Mouse (Mus musculus) small intestine, adult 2 months (tissue): ENCODE data around the gene Gm4869.

Source experiments
- CTCF ChIP-seq: fragments of 200-500 bp; IDR thresholded peaks from 2 replicates; pipeline ENCODE4 v1.5.1; 2012; ENCODE audit warnings: low read depth, mild to moderate bottlenecking, control low read depth, inconsistent platforms, low read length, moderate library complexity, mixed read lengths; ENCODE audit not compliant: insufficient replicate concordance, insufficient read length; ENCODE audit errors: extremely low read depth
- POLR2A ChIP-seq: fragments of 200-500 bp; IDR thresholded peaks from 2 replicates; pipeline ENCODE4 v1.6.1; 2012; ENCODE audit warnings: low read depth, mild to moderate bottlenecking, control low read depth, inconsistent platforms, low read length, moderate library complexity

GRCm38 (mm10) chr5:140501982-140502836 is 56.8 kb downstream of the Gm4869 start:
- no peak for TF ChIP-seq CTCF
- TF ChIP-seq POLR2A: no peak
